Mouse (Mus musculus) liver, adult 2 months (tissue): ENCODE results near the gene Dhx30.

Experiments used
- CTCF ChIP-seq: fragments of 200-500 bp; IDR thresholded peaks from 2 replicates; pipeline ENCODE4 v1.5.1; 2011; ENCODE audit warnings: low read depth, low read length, control low read depth
- POLR2A ChIP-seq: fragments of 200-500 bp; IDR thresholded peaks from 2 replicates; pipeline ENCODE4 v1.6.1; 2011; ENCODE audit warnings: low read length, control low read depth; ENCODE audit not compliant: insufficient read depth; ENCODE audit errors: extremely low read depth

- TF ChIP-seq CTCF (no peak), POLR2A (no peak)
These were observed 33.2 kb downstream of the Dhx30 start for GRCm38 (mm10) chr9:110084201-110084964.
